24 mouse cellular contexts compared by ENCODE assay signal in the genomic region with DNA sequence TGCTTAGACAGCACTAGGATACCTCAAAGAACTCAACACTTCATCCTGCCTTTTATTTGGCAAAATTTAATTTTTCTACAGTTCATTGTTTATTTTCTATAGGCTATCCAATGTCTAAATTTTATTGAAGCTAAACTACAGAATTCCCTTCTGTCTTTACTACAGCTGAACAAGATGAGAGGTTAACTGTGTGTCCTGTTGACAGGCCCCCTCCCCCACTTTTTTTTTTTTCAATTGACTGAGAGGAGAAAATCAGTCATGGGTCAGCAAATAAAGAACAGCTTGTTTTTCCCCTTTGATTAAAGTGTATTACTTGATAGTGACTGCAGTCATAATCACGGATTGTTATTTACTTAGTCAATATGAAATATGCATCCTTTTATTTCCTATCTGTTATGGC. TPM values are rescaled to one million over a fixed set of nuclear protein-coding genes. Genes with fewer than 3 reads are reported as not detected.
DNase-seq lines count a peak whose midpoint lies in the region; ATAC-seq lines count a peak whose summit lies in the region.
"Had no signal": no experiment of that assay in that cellular context is flagged by ENCODE, and none has a peak within 500 bp of the region (broad histone marks: within the 10 kb centered on the region; RNA-seq: fewer than 3 reads in every experiment).

No protein-coding gene starts in this region.

- no peak overlapping the region for H3K4me2 ChIP-seq in hindbrain, embryonic 11.5 days (replicated peaks; ENCODE audit: low read depth, low read length)
- no peak overlapping the region for H3K4me2 ChIP-seq in hindbrain, embryonic 13.5 days
- no peak overlapping the region for H3K4me2 ChIP-seq in midbrain, embryonic 11.5 days
- H3K4me2 ChIP-seq in midbrain, embryonic 16.5 days (ENCODE audit: low read length) = no peak overlapping the region
- H3K4me2 ChIP-seq: forebrain, embryonic 13.5 days; heart, embryonic 13.5 days had no signal

- H3K36me3 ChIP-seq in hindbrain, embryonic 11.5 days (ENCODE audit: control insufficient read depth, insufficient read depth, low read length) = no peaks in the 10 kb centered on the region
- no peaks in the 10 kb centered on the region for H3K36me3 ChIP-seq in hindbrain, embryonic 13.5 days
- no peaks in the 10 kb centered on the region for H3K36me3 ChIP-seq in midbrain, embryonic 11.5 days (ENCODE audit: control insufficient read depth, insufficient read depth, low read length)
- no peaks in the 10 kb centered on the region for H3K36me3 ChIP-seq in midbrain, embryonic 16.5 days (ENCODE audit: control insufficient read depth, insufficient read depth, low read length)
- H3K36me3 ChIP-seq: forebrain, embryonic 10.5 days had no signal

- H3K9ac ChIP-seq in hindbrain, embryonic 11.5 days (ENCODE audit: low read depth, low read length) = no peak overlapping the region
- H3K9ac ChIP-seq in hindbrain, embryonic 13.5 days = no peak overlapping the region
- no peak overlapping the region for H3K9ac ChIP-seq in midbrain, embryonic 11.5 days (ENCODE audit: low read length)
- H3K9ac ChIP-seq in midbrain, embryonic 16.5 days (ENCODE audit: low read depth, low read length) = no peak overlapping the region
- H3K9ac ChIP-seq: forebrain, embryonic 13.5 days; heart, embryonic 13.5 days had no signal

- ATAC-seq in hindbrain, embryonic 11.5 days (ENCODE audit: low FRiP score) = peak; percentile 39; the same call in 1 of the 2 replicates
- ATAC-seq in hindbrain, embryonic 13.5 days (ENCODE audit: low FRiP score) = no peak
- ATAC-seq in midbrain, embryonic 11.5 days (ENCODE audit: low FRiP score) = peak; percentile 43; the same call in 1 of the 2 replicates
- ATAC-seq in midbrain, embryonic 16.5 days = no peak
- ATAC-seq: activated CD4-positive, CD25-positive, alpha-beta regulatory T cell, adult 4 months; forebrain, embryonic 13.5 days; forebrain, embryonic 16.5 days; intestine, postnatal 0 days had no signal

- DNase-seq in embryo, embryonic 10.5 days (ENCODE audit: low spot score) = peak; percentile 26
- no peak for DNase-seq in embryo, embryonic 9.5 days (ENCODE audit: extremely low spot score)
- DNase-seq in hindbrain, embryonic 11.5 days (ENCODE audit: low spot score) = peak; percentile 41
- DNase-seq in midbrain, embryonic 11.5 days (ENCODE audit: low spot score, missing footprints) = peak; percentile 91
- DNase-seq: adrenal gland, adult 8-10 months; adrenal gland, postnatal 25 days; cerebellum, adult 11-12 months; cerebellum, adult 8-10 months; cerebellum, postnatal 10 days; cerebellum, postnatal 36 days; gastrocnemius, postnatal 10 days; gastrocnemius, postnatal 36 days; heart, adult 2 months; heart, postnatal 14 days; heart, postnatal 4 days had no signal

- no peak overlapping the region for H3K4me3 ChIP-seq in hindbrain, embryonic 11.5 days (ENCODE audit: low read depth, low read length)
- no peak overlapping the region for H3K4me3 ChIP-seq in hindbrain, embryonic 13.5 days
- H3K4me3 ChIP-seq in midbrain, embryonic 11.5 days (ENCODE audit: low read depth, low read length) = no peak overlapping the region
- no peak overlapping the region for H3K4me3 ChIP-seq in midbrain, embryonic 16.5 days (ENCODE audit: low read depth, low read length)
- H3K4me3 ChIP-seq: forebrain, embryonic 10.5 days; forebrain, embryonic 13.5 days; heart, adult 2 months; heart, embryonic 10.5 days; heart, embryonic 13.5 days had no signal

- no peak overlapping the region for H3K27ac ChIP-seq in hindbrain, embryonic 11.5 days (ENCODE audit: low read depth, low read length)
- no peak overlapping the region for H3K27ac ChIP-seq in hindbrain, embryonic 13.5 days
- H3K27ac ChIP-seq in midbrain, embryonic 11.5 days (ENCODE audit: low read depth, low read length) = no peak overlapping the region
- H3K27ac ChIP-seq in midbrain, embryonic 16.5 days (ENCODE audit: low read length) = no peak overlapping the region
- H3K27ac ChIP-seq: forebrain, embryonic 10.5 days; forebrain, embryonic 13.5 days; heart, adult 2 months; heart, embryonic 10.5 days; heart, embryonic 13.5 days had no signal

- no peaks in the 10 kb centered on the region for H3K27me3 ChIP-seq in hindbrain, embryonic 11.5 days (ENCODE audit: control insufficient read depth, insufficient read depth, low read length)
- no peaks in the 10 kb centered on the region for H3K27me3 ChIP-seq in hindbrain, embryonic 13.5 days
- H3K27me3 ChIP-seq in midbrain, embryonic 11.5 days (ENCODE audit: control insufficient read depth, insufficient read depth, low read length) = no peaks in the 10 kb centered on the region
- H3K27me3 ChIP-seq in midbrain, embryonic 16.5 days (ENCODE audit: control insufficient read depth, insufficient read depth, low read depth, low read length) = no peaks in the 10 kb centered on the region
- H3K27me3 ChIP-seq: forebrain, embryonic 13.5 days; heart, embryonic 13.5 days had no signal

- no peaks in the 10 kb centered on the region for H3K9me3 ChIP-seq in hindbrain, embryonic 11.5 days (ENCODE audit: control insufficient read depth, low read length)
- no peaks in the 10 kb centered on the region for H3K9me3 ChIP-seq in hindbrain, embryonic 13.5 days
- H3K9me3 ChIP-seq in midbrain, embryonic 11.5 days (ENCODE audit: control insufficient read depth, low read length) = no peaks in the 10 kb centered on the region
- H3K9me3 ChIP-seq in midbrain, embryonic 16.5 days (replicated peaks; ENCODE audit: control insufficient read depth, low read length, poor library complexity, severe bottlenecking) = no peaks in the 10 kb centered on the region
- H3K9me3 ChIP-seq: forebrain, embryonic 10.5 days; heart, embryonic 10.5 days; heart, embryonic 13.5 days had no signal

- 39% methylated on average over 1 of the region's 1 CpGs for WGBS in hindbrain, embryonic 11.5 days
- 21% methylated on average over 1 of the region's 1 CpGs for WGBS in hindbrain, embryonic 13.5 days
- WGBS in midbrain, embryonic 11.5 days = 21% methylated on average over 1 of the region's 1 CpGs
- 7% methylated on average over 1 of the region's 1 CpGs for WGBS in midbrain, embryonic 16.5 days

- no peaks in the 10 kb centered on the region for H3K4me1 ChIP-seq in hindbrain, embryonic 11.5 days (replicated peaks; ENCODE audit: control insufficient read depth, insufficient read depth, low read length)
- H3K4me1 ChIP-seq in hindbrain, embryonic 13.5 days (replicated peaks) = no peaks in the 10 kb centered on the region
- H3K4me1 ChIP-seq in midbrain, embryonic 11.5 days (ENCODE audit: control insufficient read depth, insufficient read depth, low read length) = peaks cover 6% of the 10 kb centered on the region; the same call in 1 of the 2 replicates
- H3K4me1 ChIP-seq in midbrain, embryonic 16.5 days (ENCODE audit: control insufficient read depth, insufficient read depth, low read length) = peaks cover 10% of the 10 kb centered on the region
- H3K4me1 ChIP-seq: forebrain, embryonic 13.5 days had no signal

RNA-seq across cellular contexts. Expression of gene Slc39a8, which starts 31.2 kb away (rescaled TPM):
- 23.0 and 23.3 TPM in 2 replicates for polyA plus RNA-seq in hindbrain, embryonic 11.5 days (2014; fragmentation: Nextera tagmentation; extraction: Ambion mirVana)
- 10.2 and 10.9 TPM in 2 replicates for polyA plus RNA-seq in hindbrain, embryonic 13.5 days (2015; fragmentation: Nextera tagmentation; extraction: Ambion mirVana)
- 21.7 and 24.8 TPM in 2 replicates for polyA plus RNA-seq in midbrain, embryonic 11.5 days (2014; fragmentation: Nextera tagmentation; extraction: Ambion mirVana)
- polyA plus RNA-seq in midbrain, embryonic 16.5 days (2015; fragmentation: Nextera tagmentation; extraction: Ambion mirVana) = 10.6 and 10.9 TPM in 2 replicates

Comparison
In these comparisons a context has a peak if more than half of its experiments do, and no peak if none do; other contexts are left out.
1. ATAC-seq: peak in hindbrain, embryonic 11.5 days (single experiment) and midbrain, embryonic 11.5 days (single experiment); none in hindbrain, embryonic 13.5 days (single experiment) and midbrain, embryonic 16.5 days (single experiment).